ENCODE assay signal across 33 mouse cellular contexts in the genomic region with DNA sequence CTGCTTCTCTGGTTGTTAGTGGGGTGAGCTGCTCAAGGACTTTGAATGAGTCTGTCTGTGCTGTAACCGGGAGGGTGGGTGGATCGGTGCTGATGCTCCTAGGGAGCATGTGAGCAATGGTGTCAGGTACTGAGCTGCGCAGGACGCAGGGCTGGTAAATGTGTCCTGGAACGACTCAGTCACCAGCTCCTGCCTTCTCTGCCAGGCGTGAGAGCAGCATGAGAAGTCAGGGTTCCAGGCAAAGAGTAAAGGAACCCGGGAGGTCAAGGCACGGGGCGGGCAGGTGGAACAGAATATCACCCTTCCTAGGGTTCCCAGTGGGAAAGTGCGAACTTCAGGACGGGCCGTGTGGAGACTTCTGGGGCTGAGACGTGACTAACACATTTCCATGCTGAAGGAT. TPM values are rescaled to one million over a fixed set of nuclear protein-coding genes. Genes with fewer than 3 reads are reported as not detected.
DNase-seq lines count a peak whose midpoint lies in the region; ATAC-seq and TF ChIP-seq lines count a peak whose summit lies in the region.
"Had no signal": no experiment of that assay in that cellular context is flagged by ENCODE, and none has a peak within 500 bp of the region (broad histone marks: within the 10 kb centered on the region; RNA-seq: fewer than 3 reads in every experiment).

No protein-coding gene starts in this region.

- ATAC-seq in activated CD4-positive, CD25-positive, alpha-beta regulatory T cell, adult 4 months: peak; percentile 8
- ATAC-seq: forebrain, embryonic 14.5 days; forebrain, postnatal 0 days had no signal

- H3K36me3 ChIP-seq in spleen, adult 2 months (ENCODE audit: control insufficient read depth, insufficient read depth, low read length): no peaks in the 10 kb centered on the region
- H3K36me3 ChIP-seq: embryonic facial prominence, embryonic 12.5 days; embryonic facial prominence, embryonic 15.5 days; hindbrain, embryonic 12.5 days; hindbrain, embryonic 15.5 days had no signal

- no peak for DNase-seq in spleen, adult 2 months (ENCODE audit: low read depth in 1 of 2, low spot score in 2 of 2)
- DNase-seq in spleen, postnatal 10 days (ENCODE audit: low spot score in 2 of 2): no peak
- peak; percentile 30 for DNase-seq in thymus, postnatal 25 days
- no peak for DNase-seq in thymus, postnatal 10 days (ENCODE audit: low spot score in 2 of 2)
- DNase-seq in right cerebral cortex, postnatal 10 days (ENCODE audit: low spot score in 2 of 2): no peak
- DNase-seq in lung, adult 18-20 months: no peak
- no peak for DNase-seq in layer of hippocampus, postnatal 36 days
- DNase-seq: adrenal gland, adult 2 months; adrenal gland, postnatal 14 days; cerebellum, adult 11 months; cerebellum, adult 2 months; cerebellum, adult 9-11 months; cerebellum, postnatal 25 days; forebrain, postnatal 0 days; gastrocnemius, adult 2 months; gastrocnemius, postnatal 14 days; heart, adult 11 months had no signal

- WGBS in spleen, adult 2 months: 82% methylated on average over 13 of the region's 13 CpGs

- no peaks in the 10 kb centered on the region; the same call in 1 of the 2 replicates for H3K4me1 ChIP-seq in spleen, adult 2 months (ENCODE audit: control insufficient read depth, insufficient read depth, insufficient read length)
- H3K4me1 ChIP-seq: embryonic facial prominence, embryonic 12.5 days; hindbrain, embryonic 12.5 days; hindbrain, embryonic 15.5 days had no signal

- no peak for TF ChIP-seq CTCF in spleen, adult 2 months (IDR thresholded peaks at IDR 0.05; ENCODE audit: extremely low read depth, insufficient read depth, insufficient read length, insufficient replicate concordance)

- peak overlapping the region; percentile 32; the same call in 1 of the 2 replicates for H3K4me3 ChIP-seq in spleen, adult 2 months (ENCODE audit: extremely low read depth, insufficient read depth, insufficient read length)
- H3K4me3 ChIP-seq: embryonic facial prominence, embryonic 12.5 days; embryonic facial prominence, embryonic 15.5 days; gastrocnemius, adult 2 months; hindbrain, embryonic 12.5 days; hindbrain, embryonic 15.5 days had no signal

- TF ChIP-seq POLR2A in spleen, adult 2 months (IDR thresholded peaks at IDR 0.05; ENCODE audit: low read depth, low read length): no peak

- H3K27ac ChIP-seq in spleen, adult 2 months (ENCODE audit: insufficient read depth, low read length): peak overlapping the region; percentile 76
- H3K27ac ChIP-seq: embryonic facial prominence, embryonic 12.5 days; embryonic facial prominence, embryonic 15.5 days; gastrocnemius, adult 2 months; hindbrain, embryonic 12.5 days; hindbrain, embryonic 15.5 days had no signal

- no peaks in the 10 kb centered on the region for H3K27me3 ChIP-seq in spleen, adult 2 months (ENCODE audit: control insufficient read depth, insufficient read depth, low read length)
- H3K27me3 ChIP-seq: embryonic facial prominence, embryonic 12.5 days; embryonic facial prominence, embryonic 15.5 days; hindbrain, embryonic 15.5 days had no signal

RNA-seq across cellular contexts. Expression of a gene that starts 19.8 kb away (rescaled TPM):
- not detected in 2 replicates for polyA plus RNA-seq in spleen, adult 2 months (2012; rRNA removed)
- polyA plus RNA-seq in activated CD4-positive, CD25-positive, alpha-beta regulatory T cell, adult 4 months (2017; shearing (Covaris generic)): 1 to 10 TPM; 1.3 to 1.8 TPM
- total RNA-seq in layer of hippocampus, postnatal 36 days (2021): not detected
- total RNA-seq: adrenal gland, adult 2 months; adrenal gland, postnatal 14 days; adrenal gland, postnatal 4 days; common myeloid progenitor, adult 5-6 weeks; forebrain, postnatal 0 days; gastrocnemius, adult 2 months; gastrocnemius, postnatal 14 days; gastrocnemius, postnatal 4 days; heart, adult 8-10 months; heart, postnatal 25 days; hematopoietic stem cell, adult 5-6 weeks had no signal
- polyA plus RNA-seq: adrenal gland, adult 2 months; cerebellum, adult 2 months; forebrain, embryonic 11.5 days; forebrain, postnatal 0 days; frontal cortex, adult 2 months; heart, embryonic 14.5 days; heart, postnatal 0 days; hindbrain, embryonic 12.5 days; hindbrain, embryonic 15.5 days had no signal

RNA-seq across cellular contexts. Expression of a gene that starts 29.3 kb away (rescaled TPM):
- 87.3 and 98.7 TPM in 2 replicates for polyA plus RNA-seq in spleen, adult 2 months (2012; rRNA removed)
- polyA plus RNA-seq in activated CD4-positive, CD25-positive, alpha-beta regulatory T cell, adult 4 months (2017; shearing (Covaris generic)): 100 to 1,000 TPM; 427 to 432 TPM
- total RNA-seq in layer of hippocampus, postnatal 36 days (2021): not detected
- total RNA-seq: forebrain, postnatal 0 days had no signal
- polyA plus RNA-seq: cerebellum, adult 2 months had no signal

RNA-seq across cellular contexts. Expression of a gene that starts 34.4 kb away (rescaled TPM):
- polyA plus RNA-seq in spleen, adult 2 months (2012; rRNA removed): 24.4 and 38.0 TPM in 2 replicates
- polyA plus RNA-seq in activated CD4-positive, CD25-positive, alpha-beta regulatory T cell, adult 4 months (2017; shearing (Covaris generic)): 10 to 100 TPM; 65.5 to 84.7 TPM
- 1 to 10 TPM; 3.3 TPM for total RNA-seq in layer of hippocampus, postnatal 36 days (2021)

RNA-seq across cellular contexts. Expression of a gene that starts 47.6 kb away (rescaled TPM):
- polyA plus RNA-seq in spleen, adult 2 months (2012; rRNA removed): 22.8 and 24.5 TPM in 2 replicates
- polyA plus RNA-seq in activated CD4-positive, CD25-positive, alpha-beta regulatory T cell, adult 4 months (2017; shearing (Covaris generic)): not detected
- total RNA-seq in layer of hippocampus, postnatal 36 days (2021): 1 to 10 TPM; 6.9 to 7.0 TPM

RNA-seq across cellular contexts. Expression of a gene that starts 50.7 kb away (rescaled TPM):
- polyA plus RNA-seq in spleen, adult 2 months (2012; rRNA removed): 41.7 and 46.8 TPM in 2 replicates
- polyA plus RNA-seq in activated CD4-positive, CD25-positive, alpha-beta regulatory T cell, adult 4 months (2017; shearing (Covaris generic)): 10 to 100 TPM; 14.0 to 14.4 TPM
- 10 to 100 TPM; 75.3 to 80.4 TPM for total RNA-seq in layer of hippocampus, postnatal 36 days (2021)
